Mouse (Mus musculus) megakaryocyte-erythroid progenitor cell, adult 5-6 weeks (primary cell): Measurements from ENCODE around the gene Hist1h4i. TPM values are rescaled to one million over a fixed set of nuclear protein-coding genes. Genes with fewer than 3 reads are reported as not detected.

Experiments used
- ATAC-seq: replicated peaks from 2 replicates; pipeline ENCODE4 v1.8.0; 2016; ENCODE audit warnings: mild to moderate bottlenecking, inconsistent platforms; ENCODE audit not compliant: severe bottlenecking, poor library complexity, low FRiP score, low TSS enrichment
- total RNA-seq, 2 experiments: library from RNA; stranded (forward) in 1 of 2; stranded (reverse) in 1 of 2; fragments of 200-1000, 215-1000 nt in 1 of 2; fragments of >200 nt in 1 of 2; fragmentation: Nextera tagmentation in 1 of 2; gene quantifications; 2 replicates each; pipeline ENCODE4 v1.2.3; 2014 to 2017

Hist1h4i gene
- total RNA-seq, 2 experiments from 2014 or later = 110 to 141 TPM

DNA sequence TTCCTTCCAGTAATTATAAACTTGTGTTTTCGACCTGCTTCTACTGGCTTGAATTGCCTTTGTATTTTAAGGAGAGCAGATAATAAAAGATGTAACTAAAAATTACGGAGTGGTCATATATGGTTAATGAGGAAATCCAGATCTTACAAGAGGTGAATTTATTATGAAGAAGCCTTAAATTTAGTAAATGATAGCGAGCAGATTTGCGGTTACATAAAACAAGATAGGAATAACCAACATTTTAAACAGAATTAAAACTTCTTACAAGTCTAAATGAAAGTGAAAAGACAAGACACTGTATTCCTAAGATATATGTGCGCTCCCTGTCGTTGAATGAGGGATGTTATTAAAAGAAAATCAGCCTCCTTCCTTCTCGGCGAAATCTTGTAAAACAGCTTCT is 46.3 kb downstream of the Hist1h4i start:
- no peak for ATAC-seq

DNA sequence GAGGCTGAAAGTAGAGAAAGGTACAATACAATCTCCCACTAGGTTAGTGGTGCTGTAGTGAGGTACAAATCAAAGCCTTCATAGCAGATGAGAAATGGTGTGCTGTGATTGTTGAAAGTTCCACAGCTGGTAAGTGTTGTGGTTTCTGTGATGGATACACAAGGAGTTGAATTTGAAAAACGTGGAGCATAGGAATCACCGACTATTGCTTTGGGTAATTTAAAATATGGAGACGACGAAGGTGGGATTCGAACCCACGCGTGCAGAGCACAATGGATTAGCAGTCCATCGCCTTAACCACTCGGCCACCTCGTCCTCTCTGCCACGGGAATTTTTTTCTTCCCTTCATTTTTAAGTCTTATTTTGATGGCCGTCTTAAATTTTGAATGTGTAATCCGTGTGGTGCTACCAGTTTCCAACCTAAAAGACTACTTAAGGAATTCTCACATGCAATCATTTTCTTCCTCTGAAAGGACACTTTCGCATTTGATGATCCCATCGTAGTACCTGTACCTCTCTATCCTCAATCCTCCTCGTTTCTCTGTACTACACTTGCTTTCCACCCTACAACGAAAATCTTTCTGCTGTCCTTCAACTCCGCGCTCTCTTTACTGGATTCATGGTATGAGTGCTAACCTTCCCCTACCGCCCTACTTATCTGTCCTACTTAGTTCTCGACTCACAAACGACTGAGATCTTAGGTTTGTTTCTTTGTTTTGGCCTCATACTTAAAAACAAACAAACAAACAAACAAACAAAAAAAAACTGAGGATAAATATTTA is 47.0 kb downstream of the Hist1h4i start:
- 0 out of 2 replicates have a peak, but pooled peaks have one; percentile 21 for ATAC-seq

GRCm38 (mm10) chr13:21992550-21992949 is 48.6 kb downstream of the Hist1h4i start:
- ATAC-seq = no peak

Other genes starting within 250 kb of the Hist1h4i start
- gene Hist1h2bq, start 231.2 kb downstream of the Hist1h4i start, total RNA-seq (2014; fragmentation: Nextera tagmentation) = 395 and 796 TPM in 2 replicates
- 0.72 and 1.2 TPM in 2 replicates for gene Hist1h2bq, start 231.2 kb downstream of the Hist1h4i start, total RNA-seq (2017)
- not detected in 2 replicates for gene Hist1h2ao, start 230.9 kb downstream of the Hist1h4i start, total RNA-seq (2014; fragmentation: Nextera tagmentation)
- gene Hist1h2ao, start 230.9 kb downstream of the Hist1h4i start, total RNA-seq (2017) = not detected in 2 replicates
- 256 and 298 TPM in 2 replicates for gene Hist1h4m, start 229.6 kb downstream of the Hist1h4i start, total RNA-seq (2014; fragmentation: Nextera tagmentation)
- gene Hist1h4m, start 229.6 kb downstream of the Hist1h4i start, total RNA-seq (2017) = 1,434 and 2,567 TPM in 2 replicates
- gene Hist1h4n, start 209.2 kb downstream of the Hist1h4i start, total RNA-seq (2014; fragmentation: Nextera tagmentation) = 49.1 and 171 TPM in 2 replicates
- gene Hist1h4n, start 209.2 kb downstream of the Hist1h4i start, total RNA-seq (2017) = 1,378 and 1,797 TPM in 2 replicates
- 177 TPM in 2 replicates for gene Hist1h2ap, start 207.9 kb downstream of the Hist1h4i start, total RNA-seq (2014; fragmentation: Nextera tagmentation)
- 4,662 and 4,902 TPM in 2 replicates for gene Hist1h2ap, start 207.9 kb downstream of the Hist1h4i start, total RNA-seq (2017)
- gene Hist1h2br, start 207.6 kb downstream of the Hist1h4i start, total RNA-seq (2014; fragmentation: Nextera tagmentation) = 372 and 874 TPM in 2 replicates
- 126 and 201 TPM in 2 replicates for gene Hist1h2br, start 207.6 kb downstream of the Hist1h4i start, total RNA-seq (2017)
- 1.5 and 2.5 TPM in 2 replicates for gene Zfp184, start 96.3 kb downstream of the Hist1h4i start, total RNA-seq (2014; fragmentation: Nextera tagmentation)
- gene Zfp184, start 96.3 kb downstream of the Hist1h4i start, total RNA-seq (2017) = 3.1 and 10.7 TPM in 2 replicates
- not detected in 2 replicates for gene Pom121l2, start 60.2 kb downstream of the Hist1h4i start, total RNA-seq (2014; fragmentation: Nextera tagmentation)
- not detected in 2 replicates for gene Pom121l2, start 60.2 kb downstream of the Hist1h4i start, total RNA-seq (2017)
- gene Prss16, start 31.6 kb downstream of the Hist1h4i start, total RNA-seq (2014; fragmentation: Nextera tagmentation) = not detected in 2 replicates
- 0.19 and 0.89 TPM in 2 replicates for gene Prss16, start 31.6 kb downstream of the Hist1h4i start, total RNA-seq (2017)
- 11.1 TPM in 1 of 2 replicates, not detected in the other for gene Hist1h2ah, start 5.8 kb downstream of the Hist1h4i start, total RNA-seq (2014; fragmentation: Nextera tagmentation)
- gene Hist1h2ah, start 5.8 kb downstream of the Hist1h4i start, total RNA-seq (2017) = 482 and 578 TPM in 2 replicates
- 142 and 423 TPM in 2 replicates for gene Hist1h2bk, start 5.5 kb downstream of the Hist1h4i start, total RNA-seq (2014; fragmentation: Nextera tagmentation)
- 812 and 1,118 TPM in 2 replicates for gene Hist1h2bk, start 5.5 kb downstream of the Hist1h4i start, total RNA-seq (2017)
- gene Hist1h2ag, start 1.6 kb upstream of the Hist1h4i start, total RNA-seq (2014; fragmentation: Nextera tagmentation) = 19.5 and 69.6 TPM in 2 replicates
- gene Hist1h2ag, start 1.6 kb upstream of the Hist1h4i start, total RNA-seq (2017) = 882 and 1,306 TPM in 2 replicates
- 238 and 405 TPM in 2 replicates for gene Hist1h2bj, start 1.9 kb upstream of the Hist1h4i start, total RNA-seq (2014; fragmentation: Nextera tagmentation)
- 313 and 664 TPM in 2 replicates for gene Hist1h2bj, start 1.9 kb upstream of the Hist1h4i start, total RNA-seq (2017)
- not detected in 2 replicates for gene Vmn1r188, start 43.1 kb upstream of the Hist1h4i start, total RNA-seq (2014; fragmentation: Nextera tagmentation)
- not detected in 2 replicates for gene Vmn1r188, start 43.1 kb upstream of the Hist1h4i start, total RNA-seq (2017)
- not detected in 2 replicates for gene Vmn1r189, start 64.5 kb upstream of the Hist1h4i start, total RNA-seq (2014; fragmentation: Nextera tagmentation)
- gene Vmn1r189, start 64.5 kb upstream of the Hist1h4i start, total RNA-seq (2017) = not detected in 2 replicates
- gene Vmn1r191, start 142.6 kb upstream of the Hist1h4i start, total RNA-seq (2014; fragmentation: Nextera tagmentation) = not detected in 2 replicates
- not detected in 2 replicates for gene Vmn1r191, start 142.6 kb upstream of the Hist1h4i start, total RNA-seq (2017)
- not detected in 2 replicates for gene Vmn1r192, start 149.8 kb upstream of the Hist1h4i start, total RNA-seq (2014; fragmentation: Nextera tagmentation)
- not detected in 2 replicates for gene Vmn1r192, start 149.8 kb upstream of the Hist1h4i start, total RNA-seq (2017)
- gene Vmn1r193, start 181.8 kb upstream of the Hist1h4i start, total RNA-seq (2014; fragmentation: Nextera tagmentation) = not detected in 2 replicates
- not detected in 2 replicates for gene Vmn1r193, start 181.8 kb upstream of the Hist1h4i start, total RNA-seq (2017)
- gene Vmn1r194, start 202.9 kb upstream of the Hist1h4i start, total RNA-seq (2014; fragmentation: Nextera tagmentation) = not detected in 2 replicates
- not detected in 2 replicates for gene Vmn1r194, start 202.9 kb upstream of the Hist1h4i start, total RNA-seq (2017)
- gene Vmn1r195, start 229.2 kb upstream of the Hist1h4i start, total RNA-seq (2014; fragmentation: Nextera tagmentation) = not detected in 2 replicates
- gene Vmn1r195, start 229.2 kb upstream of the Hist1h4i start, total RNA-seq (2017) = not detected in 2 replicates
- gene Vmn1r196, start 248.6 kb upstream of the Hist1h4i start, total RNA-seq (2014; fragmentation: Nextera tagmentation) = not detected in 2 replicates
- not detected in 2 replicates for gene Vmn1r196, start 248.6 kb upstream of the Hist1h4i start, total RNA-seq (2017)